In genomic region chr17:62961596-62962291, GRCm38 (mm10) we compare ENCODE assay signal across 10 mouse cellular contexts.
DNase-seq lines count a peak whose midpoint lies in the region; ATAC-seq and TF ChIP-seq lines count a peak whose summit lies in the region.
"Had no signal": no experiment of that assay in that cellular context is flagged by ENCODE, and none has a peak within 500 bp of the region (broad histone marks: within the 10 kb centered on the region; RNA-seq: fewer than 3 reads in every experiment).

No protein-coding gene starts in this region.

- 73% methylated on average over 19 of the region's 19 CpGs for WGBS in forebrain, embryonic 10.5 days
- 90% methylated on average over 19 of the region's 19 CpGs for WGBS in forebrain, embryonic 15.5 days
- 55% methylated on average over 19 of the region's 19 CpGs for WGBS in kidney, postnatal 0 days
- WGBS in stomach, postnatal 0 days = 52% methylated on average over 19 of the region's 19 CpGs
- WGBS in heart, adult 2 months = 88% methylated on average over 19 of the region's 19 CpGs

- peak overlapping the region; percentile 58; the same call in 1 of the 2 replicates for H3K27ac ChIP-seq in forebrain, embryonic 10.5 days
- H3K27ac ChIP-seq in forebrain, embryonic 15.5 days (replicated peaks) = no peak overlapping the region
- no peak overlapping the region for H3K27ac ChIP-seq in kidney, postnatal 0 days
- no peak overlapping the region for H3K27ac ChIP-seq in stomach, postnatal 0 days (replicated peaks)
- H3K27ac ChIP-seq in heart, adult 2 months = no peak overlapping the region
- H3K27ac ChIP-seq: liver, embryonic 13.5 days had no signal

- no peak for TF ChIP-seq CTCF in kidney, postnatal 0 days (IDR thresholded peaks at IDR 0.05; ENCODE audit: low read depth)
- TF ChIP-seq CTCF in stomach, postnatal 0 days (IDR thresholded peaks at IDR 0.05; ENCODE audit: low read depth) = no peak
- no peak for TF ChIP-seq CTCF in heart, adult 2 months (IDR thresholded peaks at IDR 0.05)

- intact Hi-C loops in heart, adult 2 months (cut with DNase I) = no loop called here

- H3K4me1 ChIP-seq in forebrain, embryonic 10.5 days = peaks cover 34% of the 10 kb centered on the region
- H3K4me1 ChIP-seq in forebrain, embryonic 15.5 days = no peaks in the 10 kb centered on the region
- 0 out of 2 replicates have a peak, but pooled peaks cover 4% of the 10 kb centered on the region for H3K4me1 ChIP-seq in kidney, postnatal 0 days (replicated peaks; ENCODE audit: insufficient read depth, low read length)
- no peaks in the 10 kb centered on the region for H3K4me1 ChIP-seq in stomach, postnatal 0 days (replicated peaks; ENCODE audit: control insufficient read depth, insufficient read depth)
- no peaks in the 10 kb centered on the region for H3K4me1 ChIP-seq in heart, adult 2 months (ENCODE audit: control insufficient read depth, insufficient read depth, low read length)
- H3K4me1 ChIP-seq: liver, embryonic 13.5 days had no signal

- H3K9ac ChIP-seq in forebrain, embryonic 15.5 days (replicated peaks) = no peak overlapping the region
- H3K9ac ChIP-seq in kidney, postnatal 0 days (ENCODE audit: low read depth, low read length) = no peak overlapping the region
- H3K9ac ChIP-seq in stomach, postnatal 0 days (ENCODE audit: low read length) = no peak overlapping the region
- H3K9ac ChIP-seq in heart, adult 2 months (ENCODE audit: low read depth, low read length) = no peak overlapping the region
- H3K9ac ChIP-seq: liver, embryonic 13.5 days had no signal

- no peak for DNase-seq in forebrain, embryonic 10.5 days (ENCODE audit: extremely low spot score, low spot score)
- DNase-seq in ovary, adult 18-20 months (ENCODE audit: low spot score) = peak; percentile 58
- no peak for DNase-seq in ovary, postnatal 10 days (ENCODE audit: low spot score)
- no peak for DNase-seq in kidney, postnatal 0 days (ENCODE audit: low spot score)
- DNase-seq in stomach, postnatal 0 days (ENCODE audit: low spot score) = no peak
- DNase-seq in heart, adult 2 months = no peak
- no peak for DNase-seq in urinary bladder, postnatal 25 days (ENCODE audit: low spot score)
- DNase-seq: heart, postnatal 36 days; liver, embryonic 13.5 days had no signal

- no peaks in the 10 kb centered on the region for H3K27me3 ChIP-seq in forebrain, embryonic 10.5 days (ENCODE audit: poor library complexity, severe bottlenecking)
- H3K27me3 ChIP-seq in forebrain, embryonic 15.5 days = no peaks in the 10 kb centered on the region
- H3K27me3 ChIP-seq in kidney, postnatal 0 days (ENCODE audit: insufficient read depth, low read length) = no peaks in the 10 kb centered on the region
- no peaks in the 10 kb centered on the region for H3K27me3 ChIP-seq in stomach, postnatal 0 days (ENCODE audit: control insufficient read depth, insufficient read depth, low read length)
- no peaks in the 10 kb centered on the region for H3K27me3 ChIP-seq in heart, adult 2 months (ENCODE audit: control insufficient read depth, insufficient read depth, low read length)
- H3K27me3 ChIP-seq: liver, embryonic 13.5 days had no signal

- H3K9me3 ChIP-seq in forebrain, embryonic 10.5 days = no peaks in the 10 kb centered on the region
- H3K9me3 ChIP-seq in forebrain, embryonic 15.5 days = no peaks in the 10 kb centered on the region
- no peaks in the 10 kb centered on the region for H3K9me3 ChIP-seq in kidney, postnatal 0 days (replicated peaks; ENCODE audit: low read length)
- H3K9me3 ChIP-seq in stomach, postnatal 0 days (ENCODE audit: control insufficient read depth, low read length) = no peaks in the 10 kb centered on the region
- H3K9me3 ChIP-seq: liver, embryonic 13.5 days had no signal

- no peaks in the 10 kb centered on the region for H3K36me3 ChIP-seq in forebrain, embryonic 10.5 days (replicated peaks)
- no peaks in the 10 kb centered on the region for H3K36me3 ChIP-seq in forebrain, embryonic 15.5 days
- H3K36me3 ChIP-seq in kidney, postnatal 0 days (ENCODE audit: insufficient read depth, low read length) = no peaks in the 10 kb centered on the region
- H3K36me3 ChIP-seq in stomach, postnatal 0 days (ENCODE audit: control insufficient read depth, insufficient read depth, low read length) = no peaks in the 10 kb centered on the region
- no peaks in the 10 kb centered on the region for H3K36me3 ChIP-seq in heart, adult 2 months (ENCODE audit: control insufficient read depth, insufficient read depth, low read length)
- H3K36me3 ChIP-seq: liver, embryonic 13.5 days had no signal

- no peak for ATAC-seq in forebrain, embryonic 15.5 days (replicated peaks)
- ATAC-seq in kidney, postnatal 0 days (replicated peaks; ENCODE audit: low FRiP score, low read depth) = peak; percentile 86
- no peak for ATAC-seq in stomach, postnatal 0 days (ENCODE audit: low FRiP score, low TSS enrichment)

- no peak for TF ChIP-seq POLR2A in heart, adult 2 months (IDR thresholded peaks at IDR 0.05; ENCODE audit: insufficient read depth, low read depth, low read length)

- H3K4me3 ChIP-seq in forebrain, embryonic 10.5 days = no peak overlapping the region
- no peak overlapping the region for H3K4me3 ChIP-seq in forebrain, embryonic 15.5 days
- no peak overlapping the region for H3K4me3 ChIP-seq in kidney, postnatal 0 days (replicated peaks; ENCODE audit: low read depth, low read length)
- no peak overlapping the region for H3K4me3 ChIP-seq in stomach, postnatal 0 days (ENCODE audit: low read depth, low read length)
- no peak overlapping the region for H3K4me3 ChIP-seq in heart, adult 2 months
- H3K4me3 ChIP-seq: liver, embryonic 13.5 days had no signal

- no peak overlapping the region for H3K4me2 ChIP-seq in forebrain, embryonic 15.5 days (replicated peaks)
- H3K4me2 ChIP-seq in kidney, postnatal 0 days (ENCODE audit: low read length) = peak overlapping the region; percentile 15; the same call in 1 of the 2 replicates
- 0 out of 2 replicates have a peak overlapping the region, but pooled peaks have one; percentile 14 for H3K4me2 ChIP-seq in stomach, postnatal 0 days (replicated peaks; ENCODE audit: low read depth)
- H3K4me2 ChIP-seq: liver, embryonic 13.5 days had no signal

- no peak for TF ChIP-seq EP300 in stomach, postnatal 0 days (optimal IDR thresholded peaks at IDR 0.05)
- TF ChIP-seq EP300 in heart, adult 2 months (IDR thresholded peaks at IDR 0.05; ENCODE audit: insufficient read depth, low read depth, low read length) = no peak

- no peaks in the 10 kb centered on the region for H3K79me2 ChIP-seq in heart, adult 2 months (replicated peaks; ENCODE audit: control insufficient read depth, insufficient read depth, low read length)
